Mouse (Mus musculus): ENCODE data around the gene Klra8.
"Not testable (repeated sequence)": the region's sequence is repeated elsewhere in the genome, so short reads cannot be mapped to it uniquely, and the experiment has no call there.

Gene Klra8

DNA sequence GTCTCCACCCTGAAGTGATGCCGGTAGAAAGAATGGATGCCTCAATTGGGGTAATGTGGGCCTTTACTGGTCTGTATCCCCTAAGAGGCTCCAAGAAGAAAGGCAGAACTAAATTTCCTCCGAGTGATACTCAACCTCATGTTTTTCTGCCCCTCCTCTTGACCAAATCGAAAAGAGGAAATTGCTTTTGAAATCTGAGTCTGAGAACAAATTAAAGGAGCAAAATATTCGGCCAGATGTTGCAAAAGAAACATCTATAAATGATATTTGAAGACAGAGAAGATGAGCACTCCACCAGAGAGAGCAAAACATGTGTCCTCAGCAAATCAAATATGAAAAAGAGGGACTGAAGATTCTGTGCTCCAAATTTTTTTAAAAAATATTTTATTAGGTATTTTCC lies at the start of gene Klra8:
TSS of gene Klra8 (minus strand) at position 101 of the 400 bp plus-strand sequence.
- DNase-seq (ENCODE audit: low spot score in 2 of 2), result not testable (repeated sequence)

DNA sequence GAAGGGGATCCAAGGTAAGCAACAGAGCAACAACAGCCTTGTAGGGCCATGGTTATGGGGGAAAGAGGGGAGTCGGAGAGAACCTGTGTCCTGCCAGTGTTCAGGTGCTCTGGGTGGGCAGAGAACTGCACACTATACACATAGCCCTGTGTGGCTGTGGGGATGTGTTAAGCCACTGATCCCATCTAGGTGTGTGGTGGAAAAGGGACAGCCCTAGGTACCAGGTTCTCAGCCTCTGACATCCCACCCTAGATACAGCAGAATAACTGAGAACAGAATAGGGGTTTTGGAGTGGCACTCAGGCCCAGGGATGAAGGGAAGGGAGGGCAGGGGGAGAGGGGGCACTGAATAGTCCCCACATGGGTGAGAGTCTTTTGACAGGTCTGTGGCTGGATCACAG lies 19.2 kb downstream of the Klra8 start:
- DNase-seq (ENCODE audit: low spot score in 2 of 2), result no peak

DNA sequence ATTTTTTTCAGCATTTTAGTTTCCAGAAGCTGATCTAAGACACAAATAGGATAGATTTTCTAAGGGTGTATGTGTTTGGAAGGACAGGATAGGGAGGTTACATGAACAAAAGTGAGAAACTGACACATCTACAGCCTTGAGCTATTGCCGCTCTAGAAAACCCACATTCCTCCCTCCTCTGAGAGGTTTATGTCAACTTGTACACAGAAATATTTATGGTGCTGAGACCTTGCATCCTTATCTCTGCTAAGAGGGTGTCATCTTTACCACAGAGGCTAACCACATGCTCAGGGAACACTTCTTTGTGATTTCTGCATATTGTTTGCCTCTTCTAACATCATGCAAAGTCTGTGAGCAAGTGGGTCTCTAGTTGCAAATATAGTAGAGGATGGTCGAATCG lies 27.0 kb downstream of the Klra8 start:
- DNase-seq (ENCODE audit: low spot score in 2 of 2), result not testable (repeated sequence)

DNA sequence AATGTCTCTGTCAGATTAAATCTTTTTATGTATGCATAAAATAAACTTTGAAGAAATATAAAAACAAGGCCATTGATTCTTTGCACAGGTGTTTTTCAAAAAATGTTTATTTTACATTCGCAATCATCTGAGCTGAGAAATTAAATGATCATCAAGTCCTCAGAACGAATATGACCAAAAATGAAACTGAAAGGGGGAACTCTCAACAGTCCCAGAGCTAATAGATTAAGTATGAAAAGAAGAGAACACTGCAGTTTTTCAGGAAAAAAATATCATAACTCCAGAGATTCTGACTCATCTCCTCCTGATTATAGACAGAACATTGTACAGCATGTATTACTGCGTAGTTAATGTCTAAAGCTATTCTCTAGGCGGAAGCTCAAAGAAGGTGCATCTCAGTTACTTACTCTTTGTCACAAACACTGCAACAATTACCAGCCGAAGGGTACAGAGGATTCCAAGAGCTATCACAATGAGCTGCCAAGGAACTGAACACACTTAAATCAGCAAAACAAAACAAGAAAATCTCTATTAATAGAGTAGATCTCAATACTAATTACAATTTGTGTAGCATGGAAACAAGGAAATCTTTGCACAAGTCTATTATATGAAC lies 37.3 kb downstream of the Klra8 start:
- no peak for DNase-seq (ENCODE audit: low spot score in 2 of 2)

DNA sequence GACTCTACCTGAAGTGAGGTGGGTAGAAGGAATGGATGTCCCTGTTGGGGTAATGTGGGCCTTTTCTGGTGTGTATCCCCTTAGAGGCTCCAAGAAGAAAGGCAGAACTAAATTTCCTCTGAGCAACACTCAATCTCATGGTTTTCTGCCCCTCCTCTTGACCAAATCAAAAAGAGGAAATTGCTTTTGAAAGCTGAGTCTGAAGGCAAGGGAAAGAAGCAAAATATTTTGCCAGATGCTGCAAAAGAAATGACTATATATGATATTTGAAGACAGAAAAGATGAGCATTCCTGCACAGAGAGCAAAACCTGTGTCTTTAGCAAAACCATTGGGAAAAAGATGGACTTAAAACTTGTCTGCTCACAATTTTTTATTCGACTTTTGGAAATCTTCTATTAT lies 62.5 kb downstream of the Klra8 start, which contains the start of gene Klra4:
TSS of gene Klra4 (minus strand) at position 101 of the 400 bp plus-strand sequence.
- DNase-seq (ENCODE audit: low spot score in 2 of 2), result not testable (repeated sequence)
